Comparison of ENCODE assay signal across 16 mouse cellular contexts in genomic region chr9:75522217-75522616, GRCm38 (mm10). TPM values are rescaled to one million over a fixed set of nuclear protein-coding genes. Genes with fewer than 3 reads are reported as not detected.
DNase-seq lines count a peak whose midpoint lies in the region; ATAC-seq and TF ChIP-seq lines count a peak whose summit lies in the region.
"Had no signal": no experiment of that assay in that cellular context is flagged by ENCODE, and none has a peak within 500 bp of the region (broad histone marks: within the 10 kb centered on the region; RNA-seq: fewer than 3 reads in every experiment).

No protein-coding gene starts in this region.

- no peaks in the 10 kb centered on the region for H3K4me1 ChIP-seq in kidney, adult 2 months (ENCODE audit: control insufficient read depth, insufficient read depth, low read length)
- H3K4me1 ChIP-seq in kidney, embryonic 15.5 days = no peaks in the 10 kb centered on the region
- peaks cover 2% of the 10 kb centered on the region; the same call in 1 of the 2 replicates for H3K4me1 ChIP-seq in olfactory bulb, adult 2 months (ENCODE audit: control insufficient read depth, insufficient read depth, low read length)
- H3K4me1 ChIP-seq: heart, embryonic 10.5 days; hindbrain, embryonic 12.5 days; hindbrain, embryonic 15.5 days had no signal

- H3K9me3 ChIP-seq in kidney, embryonic 15.5 days (replicated peaks) = no peaks in the 10 kb centered on the region
- H3K9me3 ChIP-seq: forebrain, embryonic 15.5 days; heart, embryonic 10.5 days; heart, embryonic 13.5 days; hindbrain, embryonic 12.5 days; hindbrain, embryonic 15.5 days had no signal

- DNase-seq in gastrocnemius, adult 2 months = no peak
- DNase-seq in gastrocnemius, postnatal 14 days = no peak
- peak; percentile 14 for DNase-seq in kidney, adult 2 months
- DNase-seq in 416B (ENCODE audit: low read depth) = peak; percentile 28
- no peak for DNase-seq in embryo, embryonic 10 days (ENCODE audit: low spot score)
- DNase-seq: cerebellum, adult 11-12 months; cerebellum, adult 8-10 months had no signal

- 68% methylated on average over 2 of the region's 2 CpGs for WGBS in kidney, adult 2 months
- WGBS in kidney, embryonic 15.5 days = 67% methylated on average over 2 of the region's 2 CpGs
- 34% methylated on average over 2 of the region's 2 CpGs for WGBS in olfactory bulb, adult 2 months

- no peaks in the 10 kb centered on the region; the same call in 1 of the 2 replicates for H3K36me3 ChIP-seq in kidney, adult 2 months (ENCODE audit: control insufficient read depth, insufficient read depth, low read length)
- H3K36me3 ChIP-seq in kidney, embryonic 15.5 days = peaks cover 16% of the 10 kb centered on the region; the same call in 1 of the 2 replicates
- H3K36me3 ChIP-seq: forebrain, embryonic 15.5 days; hindbrain, embryonic 12.5 days had no signal

- no peak overlapping the region for H3K4me3 ChIP-seq in gastrocnemius, adult 2 months
- H3K4me3 ChIP-seq in kidney, adult 2 months (ENCODE audit: insufficient read depth, low read depth, low read length) = no peak overlapping the region
- H3K4me3 ChIP-seq in kidney, embryonic 15.5 days (replicated peaks) = no peak overlapping the region
- no peak overlapping the region for H3K4me3 ChIP-seq in olfactory bulb, adult 2 months (ENCODE audit: insufficient read depth, low read depth, low read length)
- H3K4me3 ChIP-seq: forebrain, embryonic 15.5 days; heart, embryonic 10.5 days; heart, embryonic 13.5 days; hindbrain, embryonic 12.5 days; hindbrain, embryonic 15.5 days had no signal

- no peak overlapping the region for H3K9ac ChIP-seq in kidney, embryonic 15.5 days
- H3K9ac ChIP-seq: forebrain, embryonic 15.5 days; heart, embryonic 13.5 days; hindbrain, embryonic 12.5 days; hindbrain, embryonic 15.5 days had no signal

- intact Hi-C loops in gastrocnemius, adult 2 months (cut with DNase I) = loop anchor here (5.0 kb wide), 1 partner anchor 35 kb away; the partner anchor contains the start of gene Tmod3
- intact Hi-C loops in gastrocnemius, postnatal 14 days (cut with DNase I; ENCODE audit: low total_unique reads) = no loop called here

- H3K4me2 ChIP-seq in kidney, embryonic 15.5 days = no peak overlapping the region
- H3K4me2 ChIP-seq: forebrain, embryonic 15.5 days; heart, embryonic 13.5 days; hindbrain, embryonic 12.5 days; hindbrain, embryonic 15.5 days had no signal

- TF ChIP-seq POLR2A in kidney, adult 2 months (IDR thresholded peaks at IDR 0.05; ENCODE audit: low read depth, low read length) = no peak
- no peak for TF ChIP-seq POLR2A in olfactory bulb, adult 2 months (IDR thresholded peaks at IDR 0.05; ENCODE audit: insufficient read depth, low read depth, low read length)

- H3K27me3 ChIP-seq in kidney, adult 2 months (replicated peaks; ENCODE audit: control insufficient read depth, insufficient read depth, low read length) = no peaks in the 10 kb centered on the region
- no peaks in the 10 kb centered on the region for H3K27me3 ChIP-seq in kidney, embryonic 15.5 days
- H3K27me3 ChIP-seq: forebrain, embryonic 15.5 days; heart, embryonic 13.5 days; hindbrain, embryonic 12.5 days; hindbrain, embryonic 15.5 days had no signal

- no peak for ATAC-seq in kidney, embryonic 15.5 days (replicated peaks; ENCODE audit: low FRiP score)
- no peak for ATAC-seq in erythroblast, adult 5-6 weeks (replicated peaks; ENCODE audit: low FRiP score, poor library complexity, severe bottlenecking)
- ATAC-seq: intestine, postnatal 0 days had no signal

- TF ChIP-seq CTCF in gastrocnemius, adult 2 months (IDR thresholded peaks at IDR 0.05) = no peak
- no peak for TF ChIP-seq CTCF in kidney, adult 2 months (conservative IDR thresholded peaks at IDR 0.05; ENCODE audit: insufficient read depth, insufficient read length, low read depth, low read length)
- no peak for TF ChIP-seq CTCF in olfactory bulb, adult 2 months (IDR thresholded peaks at IDR 0.05; ENCODE audit: insufficient read depth, low read depth, low read length)

- H3K27ac ChIP-seq in gastrocnemius, adult 2 months = peak overlapping the region; percentile 68
- no peak overlapping the region for H3K27ac ChIP-seq in kidney, adult 2 months (ENCODE audit: insufficient read depth, low read depth, low read length)
- no peak overlapping the region for H3K27ac ChIP-seq in kidney, embryonic 15.5 days
- 0 out of 2 replicates have a peak overlapping the region, but pooled peaks have one; percentile 62 for H3K27ac ChIP-seq in olfactory bulb, adult 2 months (ENCODE audit: insufficient read depth, low read depth, low read length)
- H3K27ac ChIP-seq: forebrain, embryonic 15.5 days; heart, embryonic 10.5 days; heart, embryonic 13.5 days; hindbrain, embryonic 12.5 days; hindbrain, embryonic 15.5 days had no signal

RNA-seq across cellular contexts. Expression of gene Tmod3, which starts 37.2 kb away (rescaled TPM):
- 10 to 100 TPM; 15.0 to 23.0 TPM for total RNA-seq in gastrocnemius, adult 2 months (2021)
- total RNA-seq in gastrocnemius, postnatal 14 days (2021) = 10 to 100 TPM; 30.9 to 35.2 TPM
- 16.7 and 20.1 TPM in 2 replicates for polyA plus RNA-seq in kidney, adult 2 months (2012; rRNA removed)
- polyA plus RNA-seq in kidney, embryonic 15.5 days (2015; fragmentation: Nextera tagmentation; extraction: Ambion mirVana) = 143 and 144 TPM in 2 replicates
- polyA plus RNA-seq in olfactory bulb, adult 2 months (2012; ENCODE audit: insufficient read depth, insufficient read length, low replicate concordance, missing spikeins) = not detected in 2 replicates
- total RNA-seq in erythroblast, adult 5-6 weeks (2015; ENCODE audit: low replicate concordance) = 17.6 and 20.4 TPM in 2 replicates
- 17.0 and 18.7 TPM in 2 replicates for total RNA-seq in erythroblast, adult 5-6 weeks (2017; ENCODE audit: low replicate concordance)

Comparison
In these comparisons a context has a peak if more than half of its experiments do, and no peak if none do; other contexts are left out.
1. DNase-seq: peak in kidney, adult 2 months (single experiment) and 416B (single experiment); none in gastrocnemius, adult 2 months (single experiment), gastrocnemius, postnatal 14 days (single experiment) and embryo, embryonic 10 days (single experiment).
2. H3K27ac ChIP-seq: peak in gastrocnemius, adult 2 months (single experiment) and olfactory bulb, adult 2 months (single experiment); none in kidney, adult 2 months (single experiment) and kidney, embryonic 15.5 days (single experiment).